Mouse (Mus musculus) liver, adult 2 months (tissue): Measurements from ENCODE around the gene Il5ra. TPM values are rescaled to one million over a fixed set of nuclear protein-coding genes. Genes with fewer than 3 reads are reported as not detected.

Experiments
- DNase-seq: peaks from one replicate; pipeline ENCODE4 v3.0.0-alpha.2; 2011; ENCODE audit warnings: low read depth, low spot score; ENCODE audit errors: extremely low read depth
- H3K27ac ChIP-seq: fragments of 200-500 bp; replicated peaks from 2 replicates; pipeline ENCODE4 v1.5.1; 2012; ENCODE audit warnings: low read depth, mild to moderate bottlenecking, control low read depth, inconsistent platforms, low read length; ENCODE audit not compliant: insufficient read depth
- H3K27me3 ChIP-seq: fragments of 200-500 bp; 2 replicates; pipeline ENCODE4 v1.6.1; 2012; ENCODE audit warnings: mild to moderate bottlenecking, moderate library complexity, low read length, inconsistent platforms; ENCODE audit not compliant: control insufficient read depth, insufficient read depth
- H3K36me3 ChIP-seq: fragments of 200-500 bp; 2 replicates; pipeline ENCODE4 v1.6.1; 2012; ENCODE audit warnings: low read length, inconsistent platforms; ENCODE audit not compliant: control insufficient read depth, insufficient read depth
- H3K4me1 ChIP-seq: fragments of 200-500 bp; 2 replicates; pipeline ENCODE4 v1.6.1; 2011; ENCODE audit warnings: low read length; ENCODE audit not compliant: control insufficient read depth, insufficient read depth
- H3K4me3 ChIP-seq: fragments of 200-500 bp; 2 replicates; pipeline ENCODE4 v1.5.1; 2011; ENCODE audit warnings: low read depth, mild to moderate bottlenecking, control low read depth, low read length, moderate library complexity; ENCODE audit not compliant: insufficient read depth
- H3K79me2 ChIP-seq: fragments of 200-500 bp; 2 replicates; pipeline ENCODE4 v1.6.1; 2012; ENCODE audit warnings: inconsistent platforms, mild to moderate bottlenecking, low read length, moderate library complexity; ENCODE audit not compliant: control insufficient read depth, insufficient read depth
- H3K9ac ChIP-seq: fragments of 200-500 bp; 2 replicates; pipeline ENCODE4 v1.6.1; 2012; ENCODE audit warnings: low read depth, mild to moderate bottlenecking, control low read depth, inconsistent platforms, low read length
- CTCF ChIP-seq: fragments of 200-500 bp; IDR thresholded peaks from 2 replicates; pipeline ENCODE4 v1.5.1; 2011; ENCODE audit warnings: low read depth, low read length, control low read depth
- POLR2A ChIP-seq: fragments of 200-500 bp; IDR thresholded peaks from 2 replicates; pipeline ENCODE4 v1.6.1; 2011; ENCODE audit warnings: low read length, control low read depth; ENCODE audit not compliant: insufficient read depth; ENCODE audit errors: extremely low read depth
- WGBS: fragments of 180-500 bp; shearing (Covaris S2); methylation state at CpG from one replicate; pipeline ENCODE4 v1.1.7; 2018; 5-methylcytosine and 5-hydroxymethylcytosine counted together
- polyA plus RNA-seq: library from polyadenylated mRNA; depleted of rRNA; stranded (reverse); fragments of >200 nt; gene quantifications from 2 replicates; pipeline ENCODE4 v1.2.3, GENCODE M21; 2012
- total RNA-seq: library from RNA; depleted of rRNA; stranded (reverse); fragments of >200 nt; gene quantifications from 2 replicates; pipeline ENCODE4 v1.2.3, GENCODE M21; 2014

The Il5ra gene
- total and polyA plus RNA-seq, 2 experiments, result 0.09 TPM; not detected in 1

GRCm38 (mm10) chr6:106765892-106766291 is 17.1 kb upstream of the Il5ra start:
- no peak overlapping the region for H3K4me3 ChIP-seq
- H3K27me3 ChIP-seq, result no peaks in the 10 kb centered on the region
- no peak overlapping the region for H3K9ac ChIP-seq
- H3K4me1 ChIP-seq, result peaks cover 4% of the 10 kb centered on the region; the same call in 1 of the 2 replicates
- no peaks in the 10 kb centered on the region for H3K36me3 ChIP-seq
- WGBS, result 65% methylated on average over 1 of the region's 1 CpGs
- H3K79me2 ChIP-seq, result peaks cover 10% of the 10 kb centered on the region; the same call in 1 of the 2 replicates
- TF ChIP-seq POLR2A (no peak), CTCF (no peak)
- no peak for DNase-seq
- H3K27ac ChIP-seq, result no peak overlapping the region

GRCm38 (mm10) chr6:106761486-106761885 is 12.6 kb upstream of the Il5ra start:
- Histone ChIP-seq H3K4me1 (no peaks in the 10 kb centered on the region), H3K27ac (no peak overlapping the region), H3K79me2 (no peaks in the 10 kb centered on the region), H3K36me3 (no peaks in the 10 kb centered on the region), H3K9ac (no peak overlapping the region), H3K4me3 (no peak overlapping the region), H3K27me3 (no peaks in the 10 kb centered on the region; the same call in 1 of the 2 replicates)
- WGBS, result 81% methylated on average over 1 of the region's 1 CpGs
- TF ChIP-seq CTCF, result no peak
- no peak for TF ChIP-seq POLR2A
- DNase-seq, result no peak

GRCm38 (mm10) chr6:106760473-106761218 is 11.8 kb upstream of the Il5ra start:
- no peak for DNase-seq
- WGBS, result 82% methylated on average over 3 of the region's 3 CpGs
- no peak for TF ChIP-seq POLR2A
- TF ChIP-seq CTCF, result no peak
- H3K9ac ChIP-seq, result no peak overlapping the region
- no peaks in the 10 kb centered on the region; the same call in 1 of the 2 replicates for H3K27me3 ChIP-seq
- H3K36me3 ChIP-seq, result no peaks in the 10 kb centered on the region
- H3K4me3 ChIP-seq, result no peak overlapping the region
- no peak overlapping the region for H3K27ac ChIP-seq
- no peaks in the 10 kb centered on the region for H3K79me2 ChIP-seq
- no peaks in the 10 kb centered on the region for H3K4me1 ChIP-seq

GRCm38 (mm10) chr6:106758299-106758698 is 9.5 kb upstream of the Il5ra start:
- Histone ChIP-seq H3K27ac (no peak overlapping the region), H3K27me3 (no peaks in the 10 kb centered on the region; the same call in 1 of the 2 replicates), H3K36me3 (no peaks in the 10 kb centered on the region), H3K4me1 (no peaks in the 10 kb centered on the region), H3K79me2 (no peaks in the 10 kb centered on the region), H3K4me3 (no peak overlapping the region), H3K9ac (no peak overlapping the region)
- DNase-seq, result no peak
- TF ChIP-seq POLR2A (no peak), CTCF (no peak)
- WGBS, result 72% methylated on average over 3 of the region's 3 CpGs

- Histone ChIP-seq H3K27ac (no peak overlapping the region), H3K4me1 (no peaks in the 10 kb centered on the region), H3K36me3 (no peaks in the 10 kb centered on the region), H3K9ac (no peak overlapping the region), H3K27me3 (no peaks in the 10 kb centered on the region), H3K4me3 (no peak overlapping the region), H3K79me2 (no peaks in the 10 kb centered on the region)
- no peak for DNase-seq
- WGBS, result 80% methylated on average over 7 of the region's 7 CpGs
- no peak for TF ChIP-seq POLR2A
- no peak for TF ChIP-seq CTCF
Observed at GRCm38 (mm10) chr6:106750291-106750690, 1.5 kb upstream of the Il5ra start.

- H3K4me3 ChIP-seq, result no peak overlapping the region
Observed at GRCm38 (mm10) chr6:106747804-106748203, 1.0 kb downstream of the Il5ra start.

More at GRCm38 (mm10) chr6:106747804-106748203, 1.0 kb downstream of the Il5ra start:
- WGBS, result 69% methylated on average over 3 of the region's 3 CpGs
- H3K9ac ChIP-seq, result no peak overlapping the region
- no peaks in the 10 kb centered on the region for H3K27me3 ChIP-seq
- H3K36me3 ChIP-seq, result no peaks in the 10 kb centered on the region
- no peak overlapping the region for H3K27ac ChIP-seq
- H3K79me2 ChIP-seq, result no peaks in the 10 kb centered on the region
- H3K4me1 ChIP-seq, result no peaks in the 10 kb centered on the region
- TF ChIP-seq POLR2A, result no peak
- no peak for TF ChIP-seq CTCF
- DNase-seq, result no peak
